Mouse (Mus musculus) liver, embryonic 11.5 days (tissue): Measurements from ENCODE around the gene Tmem131. TPM values are rescaled to one million over a fixed set of nuclear protein-coding genes. Genes with fewer than 3 reads are reported as not detected.
A peak's percentile ranks its signal among the peaks of the same experiment; 100 is the strongest.

Source experiments
- ATAC-seq: fragments of 200-750 bp; cut with Nextera tagmentation; replicated peaks from 2 replicates; pipeline ENCODE4 v1.8.0; 2017; ENCODE audit warnings: moderate number of reproducible peaks, mild to moderate bottlenecking, moderate TSS enrichment, moderate library complexity; ENCODE audit not compliant: low FRiP score
- DNase-seq: peaks from one replicate; pipeline ENCODE4 v3.0.0-alpha.2; 2017; ENCODE audit warnings: low spot score
- H3K27ac ChIP-seq: fragments of 300-500 bp; sonication (generic); 2 replicates; pipeline ENCODE4 v1.5.1; 2014; ENCODE audit warnings: mild to moderate bottlenecking, low read depth, low read length, control low read depth
- H3K27me3 ChIP-seq: fragments of 300-500 bp; sonication (generic); replicated peaks from 2 replicates; pipeline ENCODE4 v1.6.1; 2014; ENCODE audit warnings: low read length, mixed read lengths; ENCODE audit not compliant: control insufficient read depth, insufficient read depth
- H3K36me3 ChIP-seq: fragments of 300-500 bp; sonication (generic); 2 replicates; pipeline ENCODE4 v1.6.1; 2014; ENCODE audit warnings: mild to moderate bottlenecking, low read length, moderate library complexity, mixed read lengths; ENCODE audit not compliant: control insufficient read depth, insufficient read depth
- H3K4me1 ChIP-seq: fragments of 300-500 bp; sonication (generic); replicated peaks from 2 replicates; pipeline ENCODE4 v1.6.1; 2014; ENCODE audit warnings: low read length, mixed read lengths; ENCODE audit not compliant: control insufficient read depth, insufficient read depth
- H3K4me2 ChIP-seq: fragments of 300-500 bp; sonication (generic); 2 replicates; pipeline ENCODE4 v1.6.1; 2014; ENCODE audit warnings: mild to moderate bottlenecking, control low read depth, moderate library complexity
- H3K4me3 ChIP-seq: fragments of 300-500 bp; sonication (generic); 2 replicates; pipeline ENCODE4 v1.5.1; 2014; ENCODE audit warnings: low read depth, low read length, control low read depth
- H3K9ac ChIP-seq: fragments of 300-500 bp; sonication (generic); 2 replicates; pipeline ENCODE4 v1.6.1; 2014; ENCODE audit warnings: low read depth, low read length, control low read depth
- H3K9me3 ChIP-seq: fragments of 300-500 bp; sonication (generic); 2 replicates; pipeline ENCODE4 v1.6.1; 2016; ENCODE audit warnings: low read length, inconsistent platforms, mixed read lengths; ENCODE audit not compliant: control insufficient read depth
- WGBS: fragments of 180-500 bp; shearing (Covaris S2); extraction: QIAGEN DNeasy Blood & Tissue Kit; methylation state at CpG from one replicate; pipeline ENCODE4 v1.1.7; 2014; 5-methylcytosine and 5-hydroxymethylcytosine counted together
- polyA plus RNA-seq: library from polyadenylated mRNA; unstranded; fragments of >200 nt; fragmentation: Nextera tagmentation; extraction: Ambion mirVana; gene quantifications from 2 replicates; pipeline ENCODE4 v1.2.1, GENCODE M21; 2014

The Tmem131 gene
- polyA plus RNA-seq, 1 experiment from 2014 or later: 19.1 TPM

- H3K9me3 ChIP-seq: no peaks in the 10 kb centered on the region
- no peaks in the 10 kb centered on the region for H3K36me3 ChIP-seq
- H3K4me3 ChIP-seq: no peak overlapping the region
- 45% methylated on average over 8 of the region's 8 CpGs for WGBS
- H3K4me2 ChIP-seq: peak overlapping the region; percentile 74
- peak; percentile 94 for ATAC-seq
- DNase-seq: peak; percentile 39
- no peaks in the 10 kb centered on the region for H3K27me3 ChIP-seq
- peak overlapping the region; percentile 65; the same call in 1 of the 2 replicates for H3K27ac ChIP-seq
- H3K4me1 ChIP-seq: peaks cover 50% of the 10 kb centered on the region
- H3K9ac ChIP-seq: no peak overlapping the region
Observed at GRCm38 (mm10) chr1:36933965-36934585, 9.4 kb downstream of the Tmem131 start.

GRCm38 (mm10) chr1:36932231-36932630, 11.2 kb downstream of the Tmem131 start:
- 74% methylated on average over 1 of the region's 1 CpGs for WGBS
- Histone ChIP-seq H3K9ac (no peak overlapping the region), H3K27me3 (no peaks in the 10 kb centered on the region), H3K36me3 (no peaks in the 10 kb centered on the region), H3K4me3 (no peak overlapping the region), H3K4me1 (peaks cover 55% of the 10 kb centered on the region), H3K27ac (0 out of 2 replicates have a peak overlapping the region, but pooled peaks have one; percentile 34), H3K9me3 (no peaks in the 10 kb centered on the region), H3K4me2 (no peak overlapping the region)
- no peak for ATAC-seq
- no peak for DNase-seq

- ATAC-seq (no peak), DNase-seq (no peak)
- Histone ChIP-seq H3K9me3 (no peaks in the 10 kb centered on the region), H3K4me2 (no peak overlapping the region), H3K27me3 (no peaks in the 10 kb centered on the region), H3K27ac (no peak overlapping the region), H3K9ac (no peak overlapping the region), H3K36me3 (no peaks in the 10 kb centered on the region), H3K4me1 (peaks cover 60% of the 10 kb centered on the region), H3K4me3 (no peak overlapping the region)
- 82% methylated on average over 8 of the region's 8 CpGs for WGBS
Observed at GRCm38 (mm10) chr1:36930911-36931310, 12.6 kb downstream of the Tmem131 start.

GRCm38 (mm10) chr1:36929996-36930395, 13.5 kb downstream of the Tmem131 start:
- Histone ChIP-seq H3K4me3 (no peak overlapping the region), H3K9ac (no peak overlapping the region), H3K9me3 (no peaks in the 10 kb centered on the region), H3K4me2 (no peak overlapping the region), H3K4me1 (peaks cover 56% of the 10 kb centered on the region), H3K27me3 (no peaks in the 10 kb centered on the region), H3K27ac (no peak overlapping the region), H3K36me3 (no peaks in the 10 kb centered on the region)
- ATAC-seq: no peak
- DNase-seq: no peak
- 87% methylated on average over 2 of the region's 2 CpGs for WGBS

- Histone ChIP-seq H3K9me3 (no peaks in the 10 kb centered on the region), H3K4me1 (peaks cover 58% of the 10 kb centered on the region), H3K9ac (no peak overlapping the region), H3K36me3 (no peaks in the 10 kb centered on the region), H3K27ac (no peak overlapping the region), H3K4me3 (no peak overlapping the region), H3K4me2 (no peak overlapping the region), H3K27me3 (no peaks in the 10 kb centered on the region)
- ATAC-seq (no peak), DNase-seq (no peak)
- 83% methylated on average over 6 of the region's 6 CpGs for WGBS
Observed at GRCm38 (mm10) chr1:36928357-36929330, 14.8 kb downstream of the Tmem131 start.

- no peak for ATAC-seq
- no peak overlapping the region for H3K27ac ChIP-seq
- no peak overlapping the region for H3K4me3 ChIP-seq
- no peak overlapping the region for H3K4me2 ChIP-seq
- H3K9ac ChIP-seq: no peak overlapping the region
- H3K4me1 ChIP-seq: peaks cover 61% of the 10 kb centered on the region
- no peaks in the 10 kb centered on the region for H3K9me3 ChIP-seq
- WGBS: 91% methylated on average over 2 of the region's 2 CpGs
- no peaks in the 10 kb centered on the region for H3K36me3 ChIP-seq
- DNase-seq: no peak
- H3K27me3 ChIP-seq: no peaks in the 10 kb centered on the region
Observed at GRCm38 (mm10) chr1:36927569-36927968, 15.9 kb downstream of the Tmem131 start.

GRCm38 (mm10) chr1:36926738-36927137, 16.7 kb downstream of the Tmem131 start:
- Histone ChIP-seq H3K4me1 (peaks cover 66% of the 10 kb centered on the region), H3K9me3 (no peaks in the 10 kb centered on the region), H3K27ac (no peak overlapping the region; the same call in 1 of the 2 replicates), H3K4me2 (peak overlapping the region; percentile 54), H3K4me3 (no peak overlapping the region), H3K36me3 (no peaks in the 10 kb centered on the region), H3K9ac (no peak overlapping the region), H3K27me3 (no peaks in the 10 kb centered on the region)
- ATAC-seq (peak; percentile 58), DNase-seq (no peak)
- WGBS: 50% methylated on average over 6 of the region's 6 CpGs

GRCm38 (mm10) chr1:36926246-36926645, 17.2 kb downstream of the Tmem131 start:
- Histone ChIP-seq H3K4me1 (peaks cover 71% of the 10 kb centered on the region), H3K9me3 (no peaks in the 10 kb centered on the region), H3K27ac (peak overlapping the region; percentile 8; the same call in 1 of the 2 replicates), H3K27me3 (no peaks in the 10 kb centered on the region), H3K9ac (no peak overlapping the region), H3K4me2 (no peak overlapping the region; the same call in 1 of the 2 replicates), H3K4me3 (no peak overlapping the region), H3K36me3 (no peaks in the 10 kb centered on the region)
- DNase-seq (no peak), ATAC-seq (no peak)
- 59% methylated on average over 4 of the region's 4 CpGs for WGBS
